Mouse (Mus musculus): ENCODE measurements at regions not wholly inside any gene's neighbourhood (a gene's known extent, or its start where the extent isn't known, plus 50 kb on each side); places are given as distances from the start of the nearest gene placed in this dataset.
"Not testable (repeated sequence)": the region's sequence is repeated elsewhere in the genome, so short reads cannot be mapped to it uniquely, and the experiment has no call there.

DNA sequence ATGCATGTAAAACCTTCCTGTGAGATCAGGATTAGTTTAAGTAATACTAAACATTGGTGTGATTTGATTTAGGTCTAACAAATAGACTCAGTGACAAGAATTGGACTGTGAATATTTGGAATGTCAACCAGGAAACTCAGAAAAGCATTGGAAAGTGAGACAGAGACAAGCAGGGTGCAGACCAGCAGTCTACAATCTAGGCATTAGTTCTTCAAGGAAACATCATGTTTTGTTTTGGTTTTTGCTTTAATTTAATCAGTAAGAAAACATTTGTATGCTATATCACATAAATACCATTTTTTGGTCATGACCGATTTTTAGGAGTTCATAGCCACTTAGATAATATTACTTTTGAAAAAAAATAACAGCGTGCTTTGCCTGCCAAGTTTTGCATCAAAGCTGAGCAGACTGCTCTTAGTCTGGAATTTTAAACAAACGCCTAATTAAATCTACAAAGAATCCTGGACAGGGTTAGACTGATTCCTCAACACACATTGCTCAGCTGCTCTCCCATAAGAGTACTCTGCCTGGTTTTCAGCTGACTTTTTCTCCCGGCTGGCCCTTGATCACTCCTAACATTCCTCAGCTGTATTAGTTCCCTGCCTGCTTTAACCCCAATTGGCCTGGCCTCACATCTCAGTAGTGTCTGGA, 396.5 kb upstream of the Kcnh7 start:
- DNase-seq, result no peak

DNA sequence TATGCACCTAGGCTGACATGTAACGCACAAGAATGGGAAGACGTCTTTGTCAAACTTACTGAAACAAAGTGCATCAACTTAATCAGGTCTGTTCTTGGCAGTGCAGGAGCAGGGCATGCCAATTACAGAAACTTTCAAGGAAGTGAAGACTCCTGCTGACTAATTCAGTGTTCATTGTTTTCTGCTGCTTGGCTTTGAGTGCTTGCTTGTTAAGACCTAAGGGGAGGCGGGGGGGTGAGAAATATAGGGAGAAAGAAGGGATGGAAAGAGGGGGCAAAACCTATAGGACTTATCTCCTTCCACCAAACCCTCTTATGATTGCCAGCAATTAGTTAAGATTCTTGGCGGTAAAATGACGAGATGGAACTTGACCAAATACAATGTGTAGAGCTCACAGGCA, 391.1 kb upstream of the Kcnh7 start:
- DNase-seq, result no peak

DNA sequence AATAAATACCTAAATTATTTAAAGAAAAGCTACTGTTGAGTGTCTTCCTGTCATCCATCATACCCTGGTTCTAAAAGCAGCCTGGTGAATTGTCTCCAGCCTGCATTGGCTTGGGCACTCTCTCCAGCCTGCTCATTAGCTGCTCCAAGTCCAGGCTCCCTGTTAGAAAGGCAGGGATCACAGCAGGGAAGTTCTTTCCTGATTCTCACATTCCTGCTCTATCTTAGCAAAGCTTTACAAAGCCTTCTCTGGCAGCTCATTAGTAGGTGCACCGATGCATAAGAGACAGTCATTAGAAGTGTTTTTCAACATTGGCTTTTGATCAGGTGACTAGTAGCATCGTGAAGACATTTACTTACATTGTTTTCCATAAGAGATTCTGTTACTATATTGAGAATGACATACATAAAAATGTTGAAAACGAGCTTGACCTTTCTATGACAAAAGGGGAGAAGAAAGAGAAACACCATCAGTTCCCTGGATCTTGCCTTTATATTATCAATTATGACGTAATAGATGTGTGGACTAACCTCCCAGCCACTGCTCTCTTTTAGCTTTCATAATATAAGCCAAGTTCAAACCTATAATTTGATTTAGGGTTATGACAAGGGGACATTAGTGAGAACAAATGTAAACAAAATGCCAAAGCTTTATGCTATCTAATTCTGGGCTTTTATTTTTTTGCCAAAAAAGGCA, 390.1 kb upstream of the Kcnh7 start:
- no peak for DNase-seq

DNA sequence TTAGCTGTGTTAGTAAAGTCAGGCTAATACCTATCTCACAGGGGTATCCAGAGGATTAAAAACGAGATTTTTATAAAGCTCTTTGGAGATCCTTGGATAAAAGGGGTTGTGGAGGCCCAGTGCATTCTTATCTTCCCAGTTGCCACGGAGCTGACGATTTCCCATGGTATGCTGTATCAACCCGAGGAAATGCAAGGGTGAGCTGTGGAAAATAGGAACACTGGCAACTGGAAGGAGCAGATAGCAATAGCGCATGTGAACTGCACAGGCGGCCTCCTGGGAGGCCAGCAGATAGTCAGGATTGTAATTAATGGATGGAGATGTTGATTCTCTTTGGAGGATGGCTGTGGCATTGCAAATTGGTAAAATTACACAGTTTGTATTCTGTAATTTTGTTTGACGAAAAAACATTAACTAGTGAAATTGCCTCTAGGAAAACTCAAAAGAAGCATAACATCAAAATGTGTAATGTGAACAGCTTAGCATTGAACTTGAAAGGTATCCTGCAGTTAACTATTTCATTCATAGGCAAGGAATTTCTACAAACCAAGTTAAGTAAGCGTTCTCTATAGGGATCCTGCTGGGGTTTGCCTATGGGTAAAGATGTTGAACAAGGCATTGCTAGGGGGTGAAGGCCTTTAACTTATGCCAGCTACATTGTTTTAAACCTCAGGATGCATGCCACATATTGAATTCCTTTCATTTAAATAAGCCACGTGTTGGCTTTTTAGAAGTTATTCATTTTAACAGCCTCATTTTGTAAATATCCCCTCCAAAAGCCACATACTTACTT, 389.1 kb upstream of the Kcnh7 start:
- DNase-seq, result no peak

DNA sequence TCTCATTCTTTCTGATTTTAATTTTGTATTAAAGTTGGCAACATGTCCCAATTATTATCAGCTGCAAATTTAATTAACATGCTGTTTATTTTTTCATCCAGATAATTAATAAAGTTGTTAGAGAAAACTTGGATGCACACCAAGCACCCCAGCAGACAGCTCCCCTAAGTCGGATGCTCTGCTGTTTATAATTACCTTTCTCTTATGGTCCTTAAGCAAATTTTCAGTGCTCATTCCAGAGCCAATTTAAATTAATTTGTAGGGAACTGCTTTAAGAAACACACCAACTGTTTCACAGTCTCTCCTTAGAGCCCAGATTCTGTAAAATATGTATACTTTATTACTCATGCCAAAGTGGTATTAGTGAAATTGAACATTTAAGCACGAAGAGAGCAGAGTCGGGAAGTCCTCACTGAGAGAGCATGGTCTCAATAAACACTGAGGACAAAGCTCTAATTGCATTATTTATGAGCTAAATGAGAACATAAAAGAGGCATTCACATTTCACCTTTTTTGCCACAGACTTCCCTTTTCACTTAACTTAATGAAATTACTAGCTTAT, 372.9 kb upstream of the Kcnh7 start:
- DNase-seq, result no peak

DNA sequence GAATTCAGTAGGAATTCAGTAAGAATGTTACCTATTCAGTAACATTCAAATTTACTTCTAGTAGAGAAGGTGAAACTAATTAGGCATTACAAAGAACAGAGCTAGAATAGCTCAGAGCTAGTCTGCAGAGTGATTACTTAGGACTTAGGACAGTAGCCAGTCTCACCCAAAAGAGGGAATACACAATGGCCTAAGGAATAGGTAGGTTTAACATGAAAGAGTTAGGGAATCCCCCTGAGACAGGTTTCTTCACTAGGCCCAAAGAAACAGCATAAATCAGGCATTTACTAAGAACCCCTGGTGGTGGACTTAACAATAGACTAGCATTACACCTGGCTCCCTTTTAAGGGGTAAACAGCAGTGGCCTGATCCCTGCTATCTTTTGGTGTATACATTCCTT, 357.7 kb upstream of the Kcnh7 start:
- not testable (repeated sequence) for DNase-seq

DNA sequence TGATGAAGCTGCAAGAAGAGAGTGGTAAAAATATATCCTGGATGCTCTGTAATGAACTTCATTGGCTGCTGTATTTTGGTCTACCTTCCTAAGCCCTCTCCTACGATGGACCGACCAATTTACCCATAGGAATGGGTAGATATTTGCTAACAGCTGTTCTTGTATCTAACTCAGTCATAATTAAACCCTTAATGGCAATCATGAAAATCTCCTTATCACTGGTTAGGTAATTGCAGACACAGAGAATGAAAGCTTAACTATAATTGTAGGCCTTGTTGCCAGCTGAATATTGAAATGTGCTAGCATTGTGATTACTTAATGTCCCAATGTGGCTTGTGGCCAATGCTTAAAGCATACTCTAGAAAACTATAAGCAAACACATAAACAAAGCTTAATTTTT, 334.4 kb upstream of the Kcnh7 start:
- DNase-seq, result no peak

DNA sequence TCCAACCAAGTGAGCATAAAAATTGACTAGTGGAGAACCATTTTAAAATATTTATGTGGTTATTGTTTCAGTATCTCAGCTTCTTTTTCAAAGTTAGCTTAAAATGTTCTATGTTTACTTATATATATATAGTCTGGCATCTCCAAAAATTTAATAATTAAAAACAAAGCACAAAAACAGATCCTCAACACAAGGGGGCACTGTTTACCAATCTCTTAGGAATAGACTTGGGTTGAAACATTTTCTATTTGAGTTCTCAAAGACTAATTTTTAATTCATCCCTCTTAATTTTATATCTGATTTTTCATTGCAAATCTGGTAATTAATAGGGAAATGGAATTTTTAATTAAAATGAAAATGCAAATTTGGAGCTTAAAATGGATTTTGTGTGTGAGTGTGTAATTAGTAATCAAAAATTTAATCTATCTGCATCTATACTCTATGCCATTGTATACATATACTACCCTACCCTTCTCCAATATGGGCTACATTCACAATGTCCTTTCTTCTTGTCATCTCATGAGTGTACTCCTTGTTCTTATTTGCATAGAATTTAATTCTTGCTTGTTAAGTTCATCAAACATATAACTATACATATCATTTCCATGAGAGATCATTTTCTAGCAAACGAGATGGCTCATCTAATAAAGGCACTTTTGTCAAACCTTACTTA, 329.6 kb upstream of the Kcnh7 start:
- no peak for DNase-seq

DNA sequence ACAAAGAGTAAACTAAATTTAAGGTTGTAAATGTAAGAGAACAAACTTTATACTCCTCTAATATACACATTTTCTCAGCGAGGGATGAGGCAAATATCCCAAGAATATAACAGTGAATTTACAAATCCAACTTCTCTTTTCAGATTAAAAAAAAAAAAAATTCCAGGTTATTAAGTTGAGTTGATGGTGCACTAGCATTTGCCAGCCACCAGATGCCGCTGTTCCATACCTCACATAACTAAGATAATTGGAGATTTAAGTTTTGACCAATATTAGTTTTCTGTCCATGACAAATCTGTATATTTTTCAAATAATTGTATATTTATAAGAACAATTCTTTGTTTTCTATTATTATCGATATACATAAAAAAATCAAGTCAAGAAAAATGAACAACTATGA, 319.9 kb upstream of the Kcnh7 start:
- no peak for DNase-seq

DNA sequence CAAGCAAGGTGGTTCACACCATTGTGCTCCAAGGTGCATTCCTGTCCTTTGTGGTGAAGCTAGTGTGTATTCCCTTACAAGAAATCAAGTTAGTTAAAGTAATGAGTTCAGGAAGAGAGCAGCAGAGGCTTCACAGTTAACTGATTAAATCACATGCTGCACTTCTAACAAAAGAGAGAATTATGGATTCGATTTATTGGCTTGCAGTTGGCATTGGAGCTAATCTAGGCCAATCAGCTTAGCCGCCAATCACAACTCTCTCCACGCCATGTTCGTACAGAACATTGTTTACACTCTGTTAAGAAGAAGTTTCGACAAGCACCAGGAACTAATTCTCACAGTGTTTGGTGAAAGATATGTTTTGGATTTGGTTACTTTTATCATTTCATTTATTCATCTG, 292.3 kb upstream of the Kcnh7 start:
- DNase-seq, result no peak

DNA sequence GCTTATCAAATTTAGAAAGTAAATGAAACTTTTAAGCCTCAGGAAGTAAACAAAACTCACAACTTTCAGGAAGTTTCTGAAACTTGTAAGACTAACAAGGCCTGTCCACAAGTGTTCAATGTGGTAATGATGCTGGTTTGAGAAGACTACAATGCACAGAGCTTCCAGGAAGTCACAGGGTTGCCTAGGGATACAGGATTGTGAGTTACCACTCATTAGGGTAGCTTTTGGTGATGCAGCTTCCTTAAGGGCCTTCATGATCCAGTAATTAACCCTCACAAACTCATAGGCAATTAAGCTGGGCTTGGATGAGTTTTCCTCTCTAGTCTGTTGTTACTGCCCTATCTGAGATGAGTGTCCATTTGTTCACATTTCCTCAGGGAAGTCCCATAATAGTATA, 291.2 kb upstream of the Kcnh7 start:
- no peak for DNase-seq

DNA sequence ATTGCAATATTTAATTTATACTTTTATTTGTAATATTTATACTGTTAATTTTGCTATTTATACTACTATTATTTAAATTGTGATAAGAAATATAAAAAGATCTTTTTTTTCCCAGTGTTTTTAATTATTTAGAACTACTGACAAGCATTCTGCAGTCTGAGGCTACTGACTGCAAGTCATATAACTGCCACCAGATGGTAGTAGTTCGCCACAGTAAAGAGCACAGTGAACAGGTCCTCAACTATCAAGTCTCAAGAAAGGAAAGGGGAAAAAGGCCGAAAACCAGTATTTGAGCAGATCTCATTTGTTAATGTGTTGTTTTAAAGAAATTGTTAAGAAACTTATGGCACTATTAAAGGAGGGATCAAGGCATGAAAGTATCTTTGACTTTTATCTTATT, 289.6 kb upstream of the Kcnh7 start:
- peak; percentile 9 to 31 for DNase-seq

DNA sequence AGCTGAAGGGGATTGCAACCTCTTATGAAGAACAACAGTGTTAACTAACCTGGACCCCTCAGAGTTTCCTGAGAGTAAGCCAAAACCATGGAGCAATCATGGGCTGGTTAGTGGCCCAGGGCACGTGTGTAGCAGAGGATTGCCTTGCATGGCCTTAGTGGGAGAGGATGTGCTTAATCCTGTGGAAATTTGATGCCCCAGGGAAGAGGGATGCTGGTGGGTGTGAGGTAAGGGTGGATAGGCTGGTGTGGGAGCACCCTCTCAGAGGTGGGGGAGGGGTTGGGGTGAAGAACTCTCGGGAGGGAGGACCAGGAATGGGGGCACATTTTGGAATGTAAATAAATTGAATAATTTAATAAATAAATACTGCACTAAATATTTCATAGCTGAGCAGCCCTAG, 288.2 kb upstream of the Kcnh7 start:
- no peak for DNase-seq

DNA sequence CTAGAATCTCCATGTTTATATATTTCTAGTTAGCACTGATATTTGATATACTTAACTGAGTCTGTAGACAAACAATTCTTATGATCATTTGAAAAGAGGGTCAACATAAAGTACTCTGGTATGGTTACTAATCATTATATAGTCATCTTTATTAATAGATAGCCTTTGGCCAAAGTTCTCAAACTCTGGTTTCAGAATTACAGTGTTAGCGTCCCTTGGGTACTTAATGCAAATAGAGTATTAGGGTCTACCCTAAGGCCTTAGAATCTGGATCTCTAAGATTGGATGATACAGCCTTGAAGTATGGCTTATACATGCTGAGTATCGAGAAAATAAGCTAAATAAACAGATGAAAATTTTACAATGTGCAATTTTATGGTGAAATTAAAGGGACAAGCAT, 275.0 kb upstream of the Kcnh7 start:
- DNase-seq, result no peak

DNA sequence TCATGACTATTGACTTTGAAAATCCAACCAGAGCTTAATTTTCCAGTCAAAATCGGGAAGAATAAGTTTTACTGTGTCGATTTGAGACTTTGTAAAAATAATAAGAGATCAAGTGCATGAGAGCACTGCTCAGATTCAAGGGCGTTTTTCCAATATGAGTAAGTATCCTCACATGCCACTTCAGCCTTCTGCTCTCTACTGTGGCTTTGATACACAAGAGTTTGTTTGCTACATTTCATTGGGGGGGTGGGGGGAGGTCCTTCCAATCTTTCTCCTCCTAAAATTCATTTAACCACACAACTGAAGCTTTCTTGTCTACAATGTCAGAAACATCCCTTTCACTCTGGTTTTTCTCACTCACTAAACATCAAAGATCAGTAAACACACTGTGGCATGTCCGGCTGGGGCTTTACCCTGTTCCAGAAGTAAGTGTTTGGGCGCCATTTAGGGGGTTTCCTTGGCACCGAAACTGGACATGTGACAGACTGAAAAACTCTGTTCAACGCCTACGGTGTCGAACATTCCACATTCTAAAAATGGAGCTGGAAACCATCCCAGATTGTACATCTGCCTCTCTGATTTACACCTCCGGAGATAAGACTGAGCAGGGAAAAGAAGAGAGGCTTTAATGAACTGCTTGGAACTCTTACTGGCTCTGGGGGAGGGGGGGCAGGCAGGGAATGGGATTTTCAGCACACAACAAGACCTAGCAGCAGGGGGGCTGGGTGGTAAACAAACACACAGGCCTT, 270.4 kb upstream of the Kcnh7 start:
- no peak for DNase-seq

DNA sequence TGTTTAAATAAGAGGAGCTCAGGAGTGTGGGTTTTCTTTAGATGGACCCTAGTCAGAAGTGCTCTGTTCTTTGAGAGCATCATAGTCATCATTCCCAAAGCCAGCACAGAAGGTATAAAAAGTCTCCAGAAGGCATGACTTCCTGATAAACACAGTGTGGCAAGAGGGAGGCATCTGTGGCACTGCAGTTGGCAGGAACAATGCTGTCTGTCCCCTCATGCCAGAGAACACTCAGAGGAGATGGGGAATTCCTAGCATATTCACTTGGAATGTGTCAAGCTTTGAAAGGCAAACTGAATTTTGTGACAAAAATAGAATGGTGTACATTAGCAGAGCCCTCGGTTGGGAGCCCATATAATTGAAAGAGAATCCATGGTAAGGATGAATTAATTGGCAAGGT, 268.8 kb upstream of the Kcnh7 start:
- DNase-seq, result no peak

DNA sequence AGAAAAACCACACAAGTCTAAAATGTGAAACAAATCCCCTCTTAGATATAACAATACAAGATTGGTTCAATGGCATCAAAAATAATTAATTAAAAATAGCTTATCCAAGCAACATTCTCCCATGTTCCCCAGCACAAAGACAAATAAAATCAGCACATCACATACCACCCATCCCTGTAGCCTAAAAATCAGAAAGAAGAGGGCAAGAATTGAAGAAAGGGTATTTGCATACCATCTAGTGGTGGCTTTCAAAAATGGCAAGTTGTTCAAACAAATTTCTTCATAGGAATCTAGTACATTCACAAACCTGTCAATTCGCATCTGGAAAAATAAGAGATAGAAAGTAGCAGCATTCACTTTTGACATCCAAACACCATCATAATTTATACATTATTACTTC, 268.1 kb upstream of the Kcnh7 start:
- DNase-seq, result no peak

DNA sequence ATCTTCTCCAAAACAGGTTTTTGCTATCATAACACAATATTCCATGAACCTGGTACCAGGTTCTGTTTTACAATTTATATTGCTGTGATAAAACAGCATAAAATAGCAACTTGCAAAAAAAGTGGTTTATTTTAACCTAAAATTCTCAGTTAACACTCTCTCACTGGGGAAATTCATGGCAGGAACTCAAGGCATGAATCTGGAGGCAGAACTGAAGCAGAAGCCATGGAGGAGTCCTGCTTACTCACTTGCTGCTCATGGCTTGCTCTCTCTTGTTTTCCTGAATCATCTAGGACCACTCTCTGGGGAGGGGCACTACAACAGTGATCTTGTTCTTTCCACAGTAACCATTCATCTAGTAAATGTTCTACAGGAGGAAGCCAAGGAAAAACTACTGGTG, 250.2 kb upstream of the Kcnh7 start:
- no peak for DNase-seq

DNA sequence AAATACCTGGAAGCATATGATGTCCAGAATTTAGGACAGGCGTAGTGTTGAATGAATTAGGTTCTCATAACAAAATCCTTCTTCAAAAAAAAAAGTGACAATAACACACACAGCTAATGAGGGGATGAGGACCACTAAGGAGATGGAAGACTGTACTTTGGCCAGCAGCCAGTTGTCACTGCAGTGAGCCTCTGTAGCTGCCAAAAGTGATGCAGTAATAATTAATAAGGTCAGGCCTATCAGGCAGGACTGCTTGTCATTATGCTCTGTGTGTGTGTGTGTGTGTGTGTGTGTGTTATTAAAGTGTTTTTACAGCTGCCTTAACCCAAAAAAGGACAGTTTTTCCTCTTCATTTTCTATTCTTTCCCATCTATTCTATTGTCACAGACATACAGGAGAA, 221.3 kb upstream of the Kcnh7 start:
- no peak for DNase-seq
